Mouse (Mus musculus) forebrain, embryonic 13.5 days (tissue): Measurements from ENCODE around the gene Medag. TPM values are rescaled to one million over a fixed set of nuclear protein-coding genes. Genes with fewer than 3 reads are reported as not detected.
A peak's percentile ranks its signal among the peaks of the same experiment; 100 is the strongest.

Experiments used
- ATAC-seq: fragments of 200-750 bp; cut with Nextera tagmentation; 2 replicates; pipeline ENCODE4 v1.8.0; 2017
- H3K27ac ChIP-seq: fragments of 300-500 bp; sonication (generic); 2 replicates; pipeline ENCODE4 v1.5.1; 2015; ENCODE audit warnings: inconsistent platforms, mild to moderate bottlenecking, moderate library complexity
- H3K27me3 ChIP-seq: fragments of 300-500 bp; sonication (generic); 2 replicates; pipeline ENCODE4 v1.6.1; 2015; ENCODE audit warnings: mild to moderate bottlenecking, inconsistent platforms
- H3K36me3 ChIP-seq: fragments of 300-500 bp; sonication (generic); 2 replicates; pipeline ENCODE4 v1.6.1; 2015; ENCODE audit warnings: mild to moderate bottlenecking, inconsistent platforms; ENCODE audit not compliant: poor library complexity, severe bottlenecking
- H3K4me1 ChIP-seq: fragments of 300-500 bp; sonication (generic); 2 replicates; pipeline ENCODE4 v1.6.1; 2015; ENCODE audit warnings: inconsistent platforms
- H3K4me2 ChIP-seq: fragments of 300-500 bp; sonication (generic); 2 replicates; pipeline ENCODE4 v1.6.1; 2015; ENCODE audit warnings: inconsistent platforms, mild to moderate bottlenecking, moderate library complexity
- H3K4me3 ChIP-seq: fragments of 300-500 bp; sonication (generic); 2 replicates; pipeline ENCODE4 v1.5.1; 2015; ENCODE audit warnings: mild to moderate bottlenecking, inconsistent platforms
- H3K9ac ChIP-seq: fragments of 300-500 bp; sonication (generic); 2 replicates; pipeline ENCODE4 v1.6.1; 2015; ENCODE audit warnings: mild to moderate bottlenecking, inconsistent platforms
- H3K9me3 ChIP-seq: fragments of 300-500 bp; sonication (generic); replicated peaks from 2 replicates; pipeline ENCODE4 v1.6.1; 2016; ENCODE audit warnings: inconsistent platforms
- WGBS: fragments of 180-500 bp; shearing (Covaris S2); methylation state at CpG from one replicate; pipeline ENCODE4 v1.1.7; 2015; 5-methylcytosine and 5-hydroxymethylcytosine counted together
- polyA plus RNA-seq: library from polyadenylated mRNA; unstranded; fragments of >200 nt; fragmentation: Nextera tagmentation; extraction: Ambion mirVana; gene quantifications from 2 replicates; pipeline ENCODE4 v1.2.1, GENCODE M21; 2015

The Medag gene
- polyA plus RNA-seq, 1 experiment from 2014 or later = 1.1 TPM

GRCm38 (mm10) chr5:149436541-149436940, 25.0 kb downstream of the Medag start:
- H3K9me3 ChIP-seq = no peaks in the 10 kb centered on the region
- ATAC-seq = no peak
- no peaks in the 10 kb centered on the region for H3K36me3 ChIP-seq
- peaks cover 32% of the 10 kb centered on the region for H3K4me1 ChIP-seq
- H3K4me2 ChIP-seq = no peak overlapping the region
- H3K27ac ChIP-seq = no peak overlapping the region
- H3K9ac ChIP-seq = no peak overlapping the region
- H3K27me3 ChIP-seq = no peaks in the 10 kb centered on the region
- 80% methylated on average over 3 of the region's 3 CpGs for WGBS
- H3K4me3 ChIP-seq = no peak overlapping the region

GRCm38 (mm10) chr5:149437150-149437549, 25.6 kb downstream of the Medag start:
- Histone ChIP-seq H3K9me3 (no peaks in the 10 kb centered on the region), H3K36me3 (no peaks in the 10 kb centered on the region), H3K4me2 (no peak overlapping the region), H3K4me1 (peaks cover 38% of the 10 kb centered on the region), H3K27me3 (no peaks in the 10 kb centered on the region), H3K27ac (no peak overlapping the region), H3K9ac (no peak overlapping the region), H3K4me3 (no peak overlapping the region)
- 73% methylated on average over 6 of the region's 6 CpGs for WGBS
- no peak for ATAC-seq

- under 1% methylated on average over 25 of the region's 25 CpGs for WGBS
- H3K27me3 ChIP-seq = no peaks in the 10 kb centered on the region
- ATAC-seq = peak; percentile 90
- H3K27ac ChIP-seq = peak within 1 kb of the TSS; percentile 99
- H3K9ac ChIP-seq = peak within 1 kb of the TSS; percentile 72
- peak within 1 kb of the TSS; percentile 73 for H3K4me2 ChIP-seq
- no peaks in the 10 kb centered on the region for H3K36me3 ChIP-seq
- peak within 1 kb of the TSS; percentile 45 for H3K4me3 ChIP-seq
- peaks cover 38% of the 10 kb centered on the region for H3K4me1 ChIP-seq
- H3K9me3 ChIP-seq = no peaks in the 10 kb centered on the region
These were observed 28.1 kb downstream of the Medag start, which contains the start of gene Tex26 for GRCm38 (mm10) chr5:149439531-149440179. Gene Tex26, plus strand, starts transcription at chr5:149439660.

GRCm38 (mm10) chr5:149440180-149440573, 28.6 kb downstream of the Medag start:
- Histone ChIP-seq H3K4me1 (peaks cover 37% of the 10 kb centered on the region), H3K36me3 (no peaks in the 10 kb centered on the region), H3K27me3 (no peaks in the 10 kb centered on the region), H3K4me2 (peak overlapping the region; percentile 73), H3K9me3 (no peaks in the 10 kb centered on the region), H3K27ac (peak overlapping the region; percentile 99), H3K9ac (peak overlapping the region; percentile 72), H3K4me3 (peak overlapping the region; percentile 45)
- peak; percentile 87 for ATAC-seq
- 0% methylated on average over 17 of the region's 18 CpGs for WGBS

GRCm38 (mm10) chr5:149441646-149442276, 30.2 kb downstream of the Medag start:
- WGBS = 30% methylated on average over 14 of the region's 14 CpGs
- H3K4me2 ChIP-seq = peak overlapping the region; percentile 17; the same call in 1 of the 2 replicates

GRCm38 (mm10) chr5:149442277-149442660, 30.7 kb downstream of the Medag start:
- WGBS = 46% methylated on average over 15 of the region's 15 CpGs
- Histone ChIP-seq H3K27ac (peak overlapping the region; percentile 99), H3K9ac (no peak overlapping the region), H3K9me3 (no peaks in the 10 kb centered on the region), H3K4me3 (no peak overlapping the region), H3K4me1 (peaks cover 37% of the 10 kb centered on the region), H3K4me2 (0 out of 2 replicates have a peak overlapping the region, but pooled peaks have one; percentile 17), H3K27me3 (no peaks in the 10 kb centered on the region), H3K36me3 (no peaks in the 10 kb centered on the region)
- ATAC-seq = no peak

More at GRCm38 (mm10) chr5:149441646-149442276, 30.2 kb downstream of the Medag start:
- Histone ChIP-seq H3K36me3 (no peaks in the 10 kb centered on the region), H3K27ac (peak overlapping the region; percentile 99), H3K4me3 (no peak overlapping the region), H3K4me1 (peaks cover 37% of the 10 kb centered on the region), H3K27me3 (no peaks in the 10 kb centered on the region), H3K9ac (no peak overlapping the region), H3K9me3 (no peaks in the 10 kb centered on the region)
- ATAC-seq = peak; percentile 44

- Histone ChIP-seq H3K4me2 (no peak overlapping the region), H3K27ac (no peak overlapping the region), H3K4me3 (no peak overlapping the region), H3K27me3 (no peaks in the 10 kb centered on the region), H3K36me3 (no peaks in the 10 kb centered on the region), H3K4me1 (peaks cover 29% of the 10 kb centered on the region), H3K9me3 (no peaks in the 10 kb centered on the region; the same call in 1 of the 2 replicates), H3K9ac (no peak overlapping the region)
- ATAC-seq = no peak
- WGBS = 91% methylated on average over 4 of the region's 4 CpGs
These were observed 32.9 kb downstream of the Medag start for GRCm38 (mm10) chr5:149444451-149444850.

GRCm38 (mm10) chr5:149446495-149446894, 34.9 kb downstream of the Medag start:
- 89% methylated on average over 7 of the region's 7 CpGs for WGBS
- peaks cover 12% of the 10 kb centered on the region for H3K4me1 ChIP-seq
- H3K27me3 ChIP-seq = no peaks in the 10 kb centered on the region
- no peak overlapping the region for H3K27ac ChIP-seq
- no peak overlapping the region for H3K4me2 ChIP-seq
- no peak for ATAC-seq
- H3K36me3 ChIP-seq = no peaks in the 10 kb centered on the region
- no peak overlapping the region for H3K9ac ChIP-seq
- H3K9me3 ChIP-seq = no peaks in the 10 kb centered on the region; the same call in 1 of the 2 replicates
- no peak overlapping the region for H3K4me3 ChIP-seq

- H3K27me3 ChIP-seq = no peaks in the 10 kb centered on the region
- H3K27ac ChIP-seq = no peak overlapping the region
- H3K9me3 ChIP-seq = no peaks in the 10 kb centered on the region; the same call in 1 of the 2 replicates
- H3K9ac ChIP-seq = no peak overlapping the region
- 82% methylated on average over 5 of the region's 5 CpGs for WGBS
- H3K36me3 ChIP-seq = no peaks in the 10 kb centered on the region
- no peak overlapping the region for H3K4me3 ChIP-seq
- no peaks in the 10 kb centered on the region for H3K4me1 ChIP-seq
- no peak for ATAC-seq
- no peak overlapping the region for H3K4me2 ChIP-seq
These were observed 36.2 kb downstream of the Medag start for GRCm38 (mm10) chr5:149447733-149448132.

- Histone ChIP-seq H3K36me3 (no peaks in the 10 kb centered on the region), H3K27me3 (no peaks in the 10 kb centered on the region), H3K9me3 (no peaks in the 10 kb centered on the region; the same call in 1 of the 2 replicates), H3K4me2 (no peak overlapping the region), H3K4me3 (no peak overlapping the region), H3K4me1 (no peaks in the 10 kb centered on the region), H3K27ac (no peak overlapping the region), H3K9ac (no peak overlapping the region)
- WGBS = 75% methylated on average over 7 of the region's 7 CpGs
- ATAC-seq = no peak
These were observed 37.9 kb downstream of the Medag start for GRCm38 (mm10) chr5:149449406-149449805.

- WGBS = 88% methylated on average over 7 of the region's 7 CpGs
- H3K27ac ChIP-seq = no peak overlapping the region
- no peaks in the 10 kb centered on the region for H3K36me3 ChIP-seq
- no peaks in the 10 kb centered on the region; the same call in 1 of the 2 replicates for H3K9me3 ChIP-seq
- no peak for ATAC-seq
- no peaks in the 10 kb centered on the region for H3K27me3 ChIP-seq
- no peak overlapping the region for H3K4me2 ChIP-seq
- H3K4me3 ChIP-seq = no peak overlapping the region
- H3K4me1 ChIP-seq = no peaks in the 10 kb centered on the region
- no peak overlapping the region for H3K9ac ChIP-seq
These were observed 39.7 kb downstream of the Medag start for GRCm38 (mm10) chr5:149451209-149451681.

GRCm38 (mm10) chr5:149454281-149454680, 42.7 kb downstream of the Medag start:
- Histone ChIP-seq H3K9me3 (no peaks in the 10 kb centered on the region), H3K4me2 (no peak overlapping the region), H3K27ac (no peak overlapping the region), H3K36me3 (no peaks in the 10 kb centered on the region), H3K9ac (no peak overlapping the region), H3K27me3 (no peaks in the 10 kb centered on the region), H3K4me1 (peaks cover 6% of the 10 kb centered on the region), H3K4me3 (no peak overlapping the region)
- peak; percentile 52; the same call in 1 of the 2 replicates for ATAC-seq
- 27% methylated on average over 6 of the region's 6 CpGs for WGBS
